Mouse (Mus musculus) heart, postnatal 25 days (tissue): Measurements from ENCODE around the gene Inpp4b. TPM values are rescaled to one million over a fixed set of nuclear protein-coding genes. Genes with fewer than 3 reads are reported as not detected.

Experiments used
- DNase-seq: peaks from one replicate; pipeline ENCODE4 v3.0.0; 2022; ENCODE audit warnings: low spot score
- intact Hi-C: fragments of 180-260 bp; cut with DNase I; formaldehyde crosslinking; loops from one replicate; pipeline ENCODE4 v1.15.1; 2025
- total RNA-seq, 2 experiments: library from RNA; stranded (reverse); gene quantifications; 2 replicates each; pipeline ENCODE4 v1.2.3; 2021

The Inpp4b gene
- total RNA-seq, 2 experiments from 2014 or later, result 74.5 to 77.8 TPM

GRCm38 (mm10) chr8:81454830-81455229 lies 112.5 kb downstream of the Inpp4b start:
- no peak for DNase-seq
- intact Hi-C loops, result no loop called here

GRCm38 (mm10) chr8:81463762-81464161 lies 121.4 kb downstream of the Inpp4b start:
- intact Hi-C loops, result no loop called here
- no peak for DNase-seq

GRCm38 (mm10) chr8:81466776-81467175 lies 124.4 kb downstream of the Inpp4b start:
- DNase-seq, result no peak
- intact Hi-C loops, result no loop called here

GRCm38 (mm10) chr8:81478674-81479073 lies 136.3 kb downstream of the Inpp4b start:
- no peak for DNase-seq
- intact Hi-C loops, result loop anchor here (2.0 kb wide), 1 partner anchor 328 kb away; no protein-coding TSS in a partner anchor

GRCm38 (mm10) chr8:81483834-81484233 lies 141.5 kb downstream of the Inpp4b start:
- DNase-seq, result no peak
- intact Hi-C loops, result loop anchor here (10.0 kb wide), 1 partner anchor 1261 kb away; no protein-coding TSS in a partner anchor

- intact Hi-C loops, result loop anchor here (10.0 kb wide), 1 partner anchor 1259 kb away; no protein-coding TSS in a partner anchor
- DNase-seq, result no peak
These were observed 143.3 kb downstream of the Inpp4b start for GRCm38 (mm10) chr8:81485626-81486025.

GRCm38 (mm10) chr8:81489894-81490661 lies 147.7 kb downstream of the Inpp4b start:
- DNase-seq, result no peak
- intact Hi-C loops, result loop anchor here (10.0 kb wide), 1 partner anchor 1255 kb away; no protein-coding TSS in a partner anchor

GRCm38 (mm10) chr8:81491097-81491705 lies 148.8 kb downstream of the Inpp4b start:
- DNase-seq, result no peak
- intact Hi-C loops, result no loop called here

GRCm38 (mm10) chr8:81491706-81492204 lies 149.4 kb downstream of the Inpp4b start:
- DNase-seq, result no peak
- intact Hi-C loops, result no loop called here

- DNase-seq, result no peak
- intact Hi-C loops, result no loop called here
These were observed 152.5 kb downstream of the Inpp4b start for GRCm38 (mm10) chr8:81494823-81495222.

GRCm38 (mm10) chr8:81497646-81498045 lies 155.3 kb downstream of the Inpp4b start:
- no peak for DNase-seq
- intact Hi-C loops, result no loop called here

- intact Hi-C loops, result no loop called here
These were observed 159.9 kb downstream of the Inpp4b start for GRCm38 (mm10) chr8:81502216-81502615.

GRCm38 (mm10) chr8:81502982-81503381 lies 160.6 kb downstream of the Inpp4b start:
- DNase-seq, result no peak
- intact Hi-C loops, result no loop called here

More at GRCm38 (mm10) chr8:81502216-81502615, 159.9 kb downstream of the Inpp4b start:
- DNase-seq, result no peak

- intact Hi-C loops, result no loop called here
- DNase-seq, result no peak
These were observed 170.5 kb downstream of the Inpp4b start for GRCm38 (mm10) chr8:81512826-81513225.

- DNase-seq, result no peak
- intact Hi-C loops, result no loop called here
These were observed 172.1 kb downstream of the Inpp4b start for GRCm38 (mm10) chr8:81514425-81514824.

- no peak for DNase-seq
- intact Hi-C loops, result no loop called here
These were observed 179.7 kb downstream of the Inpp4b start for GRCm38 (mm10) chr8:81522085-81522484.

GRCm38 (mm10) chr8:81524561-81524960 lies 182.2 kb downstream of the Inpp4b start:
- intact Hi-C loops, result no loop called here
- no peak for DNase-seq

- intact Hi-C loops, result no loop called here
- no peak for DNase-seq
These were observed 185.3 kb downstream of the Inpp4b start for GRCm38 (mm10) chr8:81527661-81528060.

- no peak for DNase-seq
- intact Hi-C loops, result no loop called here
These were observed 196.0 kb downstream of the Inpp4b start for GRCm38 (mm10) chr8:81538310-81538709.

GRCm38 (mm10) chr8:81558550-81558949 lies 216.2 kb downstream of the Inpp4b start:
- intact Hi-C loops, result no loop called here
- DNase-seq, result no peak

- no peak for DNase-seq
- intact Hi-C loops, result no loop called here
These were observed 220.0 kb downstream of the Inpp4b start for GRCm38 (mm10) chr8:81562405-81562804.
